Mouse (Mus musculus) layer of hippocampus, adult 8-10 months (tissue): ENCODE results near the gene Socs3. TPM values are rescaled to one million over a fixed set of nuclear protein-coding genes. Genes with fewer than 3 reads are reported as not detected.

Experiments used
- DNase-seq, 2 experiments: peaks; one replicate each; pipeline ENCODE4 v3.0.0; 2022; ENCODE audit warnings: low spot score in 2 of 2
- microRNA-seq, 2 experiments: library from miRNA; unstranded; fragments of <30 nt; microRNA quantifications; one replicate each; pipeline ENCODE4 v1.2.0; 2022
- total RNA-seq, 4 experiments: library from RNA; stranded (reverse); gene quantifications; 2 replicates each; pipeline ENCODE4 v1.2.4; 2022

The Socs3 gene
- total RNA-seq, 4 experiments from 2014 or later = 0.81 to 7.9 (median 3.3) TPM

GRCm38 (mm10) chr11:117925541-117925940, 44.3 kb downstream of the Socs3 start:
- DNase-seq = no peak

- no peak for DNase-seq
Observed at GRCm38 (mm10) chr11:117924466-117924865, 45.4 kb downstream of the Socs3 start.

- DNase-seq = no peak
Observed at GRCm38 (mm10) chr11:117923279-117923678, 46.6 kb downstream of the Socs3 start.

- no peak for DNase-seq
Observed at GRCm38 (mm10) chr11:117919211-117919610, 50.6 kb downstream of the Socs3 start.

- no peak for DNase-seq
Observed at GRCm38 (mm10) chr11:117918541-117918940, 51.3 kb downstream of the Socs3 start.

Small RNA genes lying within 50 kb of the gene (microRNA-seq; reads per million reads assigned to microRNA genes)
- 0.32 to 3.8 reads per million in 2 experiments for gene Mir6933

Other genes starting within 250 kb of the Socs3 start
- 1 to 10 TPM in 2 of 4 experiments, under 1 TPM in 2; 0.52 to 1.5 (median 0.85) TPM for gene Tmc8, start 188.0 kb downstream of the Socs3 start, total RNA-seq
- gene Tmc6, start 187.8 kb downstream of the Socs3 start, total RNA-seq = 10 to 100 TPM; 11.6 to 27.6 (median 16.2) TPM
- 1 to 10 TPM in 1 of 4 experiments, under 1 TPM in 2, not detected in 1; 0.61 to 1.2 (median 0.75) TPM for gene 6030468B19Rik, start 172.4 kb downstream of the Socs3 start, total RNA-seq
- gene Gm20708, start 160.4 kb downstream of the Socs3 start, total RNA-seq = 1 to 10 TPM in 3 of 4 experiments, not detected in 1; 1.7 to 2.2 (median 1.9) TPM
- gene Syngr2, start 160.4 kb downstream of the Socs3 start, total RNA-seq = 10 to 100 TPM; 11.4 to 33.5 (median 24.5) TPM
- gene Afmid, start 144.1 kb downstream of the Socs3 start, total RNA-seq = 1 to 10 TPM; 4.0 to 5.4 (median 4.2) TPM
- 1 to 10 TPM in 1 of 4 experiments, under 1 TPM in 3; 0.54 to 1.3 (median 0.88) TPM for gene Tk1, start 144.0 kb downstream of the Socs3 start, total RNA-seq
- gene Birc5, start 120.8 kb downstream of the Socs3 start, total RNA-seq = 1 to 10 TPM in 2 of 4 experiments, under 1 TPM in 2; 0.12 to 1.6 (median 0.86) TPM
- under 1 TPM in 1 of 4 experiments, not detected in 3; 0.24 TPM for gene Tmem235, start 109.3 kb downstream of the Socs3 start, total RNA-seq
- gene Tha1, start 96.6 kb downstream of the Socs3 start, total RNA-seq = 1 to 10 TPM; 3.1 to 5.9 (median 5.6) TPM
- 10 to 100 TPM; 71.3 to 80.4 (median 78.8) TPM for gene Pgs1, start 16.2 kb upstream of the Socs3 start, total RNA-seq
- under 1 TPM in 2 of 4 experiments, not detected in 2; 0.07 to 0.09 TPM for gene Dnah17, start 160.6 kb upstream of the Socs3 start, total RNA-seq